Mouse (Mus musculus): ENCODE measurements around the gene Plek2. TPM values are rescaled to one million over a fixed set of nuclear protein-coding genes. Genes with fewer than 3 reads are reported as not detected.

The Plek2 gene
- total RNA-seq, 2 experiments from 2014 or later: 1.5 to 2.9 TPM

DNA sequence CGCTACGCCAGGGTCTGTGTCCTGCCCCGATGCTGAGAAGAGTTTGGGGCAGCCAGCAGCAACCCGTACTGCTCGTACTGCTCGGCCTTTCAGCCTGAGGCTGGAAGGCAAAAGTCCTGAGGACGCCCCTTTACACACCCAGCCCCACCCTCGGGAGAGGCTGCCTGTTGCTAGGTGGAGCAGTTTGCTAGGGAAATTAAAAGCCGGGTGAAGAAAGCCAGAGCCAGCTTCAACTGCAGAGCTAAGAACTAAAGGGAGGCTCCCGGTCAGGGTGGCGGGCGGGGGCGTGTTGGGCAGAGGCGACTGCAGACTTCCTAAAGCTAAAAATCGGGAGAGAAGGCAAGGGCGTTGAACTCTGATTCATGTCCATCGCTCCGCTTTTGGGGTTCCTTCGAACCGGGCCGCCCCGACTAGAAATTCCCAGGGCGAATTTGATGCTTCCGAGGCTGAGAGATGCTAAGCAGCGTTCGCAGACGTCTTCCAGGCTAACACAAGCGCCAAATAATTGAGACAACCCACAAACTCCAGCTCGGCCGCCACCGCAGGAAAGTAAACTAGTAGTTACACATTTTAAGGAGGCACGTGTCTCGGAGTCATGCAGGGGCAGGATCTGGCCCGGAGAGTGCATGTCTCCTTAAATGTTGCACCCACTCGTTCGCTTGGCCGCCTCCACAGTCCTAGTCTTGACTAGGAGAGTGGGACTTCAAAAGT lies 5.1 kb upstream of the Plek2 start:
- no peak for DNase-seq (ENCODE audit: low spot score in 2 of 2)

GRCm38 (mm10) chr12:78910684-78911461 lies 4.1 kb upstream of the Plek2 start:
- DNase-seq (ENCODE audit: low spot score in 2 of 2): no peak

GRCm38 (mm10) chr12:78908081-78908605 lies 1.4 kb upstream of the Plek2 start:
- no peak for DNase-seq (ENCODE audit: low spot score in 2 of 2)

DNA sequence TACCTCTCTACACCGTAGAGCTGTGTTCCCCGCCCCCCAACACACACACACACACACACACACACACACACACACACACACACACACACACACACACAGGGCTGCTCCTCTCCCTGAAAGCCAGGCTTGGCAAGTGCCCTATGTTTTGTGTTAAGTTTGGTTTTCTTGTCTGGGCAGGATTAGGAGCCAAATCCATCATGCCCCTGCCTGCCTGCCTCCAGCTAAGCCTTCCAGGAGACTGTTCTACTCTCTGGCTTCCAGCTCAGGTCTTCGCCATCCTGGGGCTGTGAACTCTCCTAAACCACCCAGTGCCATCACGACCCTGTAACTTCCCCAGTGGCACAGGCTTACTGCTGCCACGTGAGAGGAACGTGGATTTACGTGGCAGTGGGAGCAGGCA lies 2.3 kb downstream of the Plek2 start:
- no peak for DNase-seq (ENCODE audit: low spot score in 2 of 2)

- no peak for DNase-seq (ENCODE audit: low spot score in 2 of 2)
Observed at GRCm38 (mm10) chr12:78903313-78903712, 3.5 kb downstream of the Plek2 start.

GRCm38 (mm10) chr12:78901467-78901866 lies 5.3 kb downstream of the Plek2 start:
- DNase-seq (ENCODE audit: low spot score in 2 of 2): no peak

DNA sequence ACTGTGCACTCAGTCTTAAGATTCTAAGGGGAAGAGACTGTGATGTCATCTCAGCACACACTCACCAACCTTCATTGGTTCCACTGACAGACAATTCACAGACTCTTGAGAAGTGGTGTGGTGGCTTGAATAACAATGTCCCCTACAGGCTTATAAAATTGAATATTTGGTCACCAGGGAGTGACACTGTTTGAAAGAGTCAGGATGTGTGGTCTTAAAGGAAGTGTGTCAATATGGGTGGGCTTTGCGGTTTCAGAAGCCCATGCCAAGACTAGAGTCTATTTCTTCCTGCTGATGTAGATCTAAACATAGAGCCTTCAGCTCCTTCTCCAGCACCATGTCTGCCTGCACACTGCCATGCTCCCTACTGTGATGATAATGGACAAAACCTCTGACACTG lies 8.9 kb downstream of the Plek2 start:
- DNase-seq (ENCODE audit: low spot score in 2 of 2): no peak

- no peak for DNase-seq (ENCODE audit: low spot score in 2 of 2)
Observed at GRCm38 (mm10) chr12:78891149-78891548, 15.6 kb downstream of the Plek2 start.

DNA sequence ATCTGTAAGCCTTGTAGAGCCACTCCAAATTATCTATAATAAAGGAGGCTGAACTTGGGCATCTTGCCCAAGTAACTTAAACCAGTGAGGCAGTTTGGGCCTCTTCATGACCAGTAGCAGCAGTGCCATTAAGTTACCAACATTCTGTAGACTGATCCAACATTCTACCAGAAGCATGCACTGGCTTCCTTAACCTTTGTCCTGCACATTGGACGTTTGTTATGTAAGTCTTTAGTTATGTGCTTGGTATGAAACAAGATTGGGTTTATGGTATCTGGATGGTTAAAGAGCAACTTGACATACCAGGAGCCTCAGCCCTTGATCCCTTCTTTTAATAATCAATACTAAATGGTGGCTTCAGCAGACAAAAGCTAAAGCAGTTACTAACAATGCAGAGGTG lies 16.7 kb downstream of the Plek2 start:
- no peak for DNase-seq (ENCODE audit: low spot score in 2 of 2)

DNA sequence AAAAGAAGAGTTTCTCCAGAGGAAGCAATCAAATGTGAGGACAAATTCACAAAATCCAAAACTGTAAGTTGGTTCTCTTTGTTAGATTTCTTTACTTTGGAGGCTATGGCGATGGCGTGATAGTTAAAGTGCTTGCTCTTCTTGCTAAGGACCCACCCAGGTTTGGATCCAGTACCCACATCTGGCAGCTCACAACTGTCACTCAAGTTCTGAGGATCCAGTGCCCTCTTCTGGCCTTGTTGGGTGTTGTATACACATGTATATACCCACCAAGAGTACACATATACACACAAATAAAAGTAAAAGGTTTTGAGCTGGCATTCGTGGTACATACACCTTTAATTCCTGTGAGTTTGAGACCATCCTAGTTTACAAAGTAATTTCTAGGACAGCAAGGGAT lies 32.2 kb downstream of the Plek2 start:
- no peak for DNase-seq (ENCODE audit: low spot score in 2 of 2)

GRCm38 (mm10) chr12:78868115-78868514 lies 38.6 kb downstream of the Plek2 start:
- no peak for DNase-seq (ENCODE audit: low spot score in 2 of 2)

GRCm38 (mm10) chr12:78865434-78865833 lies 41.3 kb downstream of the Plek2 start:
- no peak for DNase-seq (ENCODE audit: low spot score in 2 of 2)

DNA sequence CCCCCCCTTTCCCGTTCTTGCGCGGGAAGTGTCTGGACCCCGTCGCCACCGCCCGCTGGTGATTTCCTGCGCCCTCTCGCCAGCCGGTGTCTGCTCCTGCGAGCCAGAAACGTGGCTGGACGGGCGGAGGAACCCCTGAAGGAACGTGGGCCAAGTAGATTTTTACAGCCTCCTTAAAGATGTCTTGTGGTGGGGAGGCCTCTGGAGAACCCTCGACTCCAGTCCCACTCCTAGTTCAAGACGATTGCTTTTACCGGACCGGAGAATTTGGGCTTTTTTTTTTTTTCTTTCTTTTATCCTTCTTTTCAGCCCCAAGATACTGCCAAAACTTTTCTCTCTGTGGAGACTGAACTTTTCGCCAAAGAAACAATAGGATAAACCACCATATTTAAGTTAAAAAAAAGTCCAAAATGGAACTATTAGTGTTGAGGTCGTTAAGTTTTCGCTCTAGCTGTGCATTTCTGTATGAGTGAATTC lies 44.5 kb downstream of the Plek2 start:
- no peak for DNase-seq (ENCODE audit: low spot score in 2 of 2)

DNA sequence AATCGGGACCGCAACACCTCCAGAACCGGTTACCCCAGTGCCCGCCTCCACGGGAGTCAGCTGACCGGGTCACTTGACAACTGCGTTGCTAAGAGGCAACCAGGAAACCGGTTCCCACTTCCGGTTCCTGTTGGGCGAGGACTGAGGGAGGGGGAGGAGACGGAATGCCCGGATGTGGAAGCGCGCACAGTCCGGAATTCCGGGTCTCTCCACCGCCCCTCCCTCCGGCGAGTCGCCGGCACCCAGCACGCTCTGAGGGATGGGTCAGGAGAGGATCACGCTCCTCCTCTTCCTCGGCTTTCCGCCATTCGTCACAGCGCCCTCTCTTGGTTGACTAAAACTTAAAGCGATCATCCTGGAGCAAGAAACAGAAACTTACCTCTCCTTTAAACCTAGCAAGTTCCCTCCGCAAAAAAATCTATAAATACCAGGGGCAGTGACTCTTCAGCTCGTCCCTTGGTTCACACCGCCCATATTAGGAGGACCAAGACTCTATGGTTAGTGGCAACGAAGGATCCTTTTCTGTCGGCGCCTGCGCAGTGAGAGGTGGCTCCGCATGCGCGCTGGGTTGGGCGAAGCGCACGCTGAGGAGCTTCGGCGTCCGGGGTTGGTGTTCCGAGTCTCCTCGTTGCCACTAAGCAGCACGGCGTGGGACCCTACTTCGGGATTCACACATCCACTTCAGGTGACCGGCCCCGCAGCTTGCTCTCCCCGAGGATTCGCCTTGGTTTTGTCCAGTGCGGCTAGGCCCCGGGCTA lies 45.1 kb downstream of the Plek2 start, which contains the start of the genes Atp6v1d and Eif2s1:
Gene Atp6v1d, minus strand, starts transcription at position 143 of the 758 bp plus-strand sequence.
Gene Eif2s1, plus strand, starts transcription at position 324 of the 758 bp plus-strand sequence.
- DNase-seq (ENCODE audit: low spot score in 2 of 2): peak; percentile 89 to 97

- no peak for DNase-seq (ENCODE audit: low spot score in 2 of 2)
Observed at GRCm38 (mm10) chr12:78860921-78861495, 45.8 kb downstream of the Plek2 start.

- DNase-seq (ENCODE audit: low spot score in 2 of 2): no peak
Observed at GRCm38 (mm10) chr12:78848246-78848645, 58.5 kb downstream of the Plek2 start.

DNA sequence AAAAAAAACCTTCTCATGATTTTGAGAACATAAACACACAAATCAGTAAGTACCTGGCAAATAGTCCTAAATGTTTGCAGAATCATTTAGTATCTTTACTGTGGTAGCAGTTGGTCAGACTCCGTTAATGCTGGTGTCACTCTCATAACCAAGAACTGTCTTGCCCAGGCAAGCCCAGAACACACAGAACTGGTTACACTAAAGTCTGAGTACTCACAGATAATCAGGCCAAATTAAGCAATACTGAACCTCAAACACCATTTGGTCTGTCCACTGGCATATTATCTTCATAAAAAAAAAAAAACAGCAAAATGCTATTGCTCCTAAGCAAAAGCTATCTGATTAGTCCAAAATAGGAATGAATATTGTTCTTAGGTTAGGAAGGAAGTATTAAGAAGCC lies 64.3 kb downstream of the Plek2 start:
- DNase-seq (ENCODE audit: low spot score in 2 of 2): no peak

GRCm38 (mm10) chr12:78839906-78840305 lies 66.9 kb downstream of the Plek2 start:
- DNase-seq (ENCODE audit: low spot score in 2 of 2): no peak
